Mouse (Mus musculus) embryonic facial prominence, embryonic 10.5 days (tissue): ENCODE results near the gene Cxcl14. TPM values are rescaled to one million over a fixed set of nuclear protein-coding genes. Genes with fewer than 3 reads are reported as not detected.

Experiments
- DNase-seq: peaks from one replicate; pipeline ENCODE4 v3.0.0-alpha.2; 2017; ENCODE audit warnings: low spot score
- H3K27ac ChIP-seq: fragments of 300-500 bp; sonication (generic); replicated peaks from 2 replicates; pipeline ENCODE4 v1.5.1; 2016; ENCODE audit warnings: mild to moderate bottlenecking
- H3K27me3 ChIP-seq: fragments of 300-500 bp; sonication (generic); replicated peaks from 2 replicates; pipeline ENCODE4 v1.6.1; 2016; ENCODE audit warnings: low read depth, mild to moderate bottlenecking; ENCODE audit not compliant: poor library complexity, severe bottlenecking
- H3K36me3 ChIP-seq: fragments of 300-500 bp; sonication (generic); replicated peaks from 2 replicates; pipeline ENCODE4 v1.6.1; 2016; ENCODE audit warnings: mild to moderate bottlenecking, moderate library complexity
- H3K4me1 ChIP-seq: fragments of 300-500 bp; sonication (generic); 2 replicates; pipeline ENCODE4 v1.6.1; 2016
- H3K4me3 ChIP-seq: fragments of 300-500 bp; sonication (generic); 2 replicates; pipeline ENCODE4 v1.5.1; 2016; ENCODE audit warnings: mild to moderate bottlenecking, moderate library complexity
- H3K9me3 ChIP-seq: fragments of 300-500 bp; sonication (generic); 2 replicates; pipeline ENCODE4 v1.6.1; 2016; ENCODE audit warnings: mild to moderate bottlenecking
- WGBS: fragments of 180-500 bp; shearing (Covaris S2); methylation state at CpG from one replicate; pipeline ENCODE4 v1.1.7; 2016; 5-methylcytosine and 5-hydroxymethylcytosine counted together
- polyA plus RNA-seq: library from polyadenylated mRNA; unstranded; fragments of >200 nt; fragmentation: Nextera tagmentation; extraction: Ambion mirVana; gene quantifications from 2 replicates; pipeline ENCODE4 v1.2.1, GENCODE M21; 2016

Cxcl14 gene
- polyA plus RNA-seq, 1 experiment from 2014 or later: 40.2 TPM

GRCm38 (mm10) chr13:56240012-56240770, 56.2 kb downstream of the Cxcl14 start:
- Histone ChIP-seq H3K4me1 (peaks cover 15% of the 10 kb centered on the region), H3K4me3 (no peak overlapping the region), H3K27me3 (peaks cover 72% of the 10 kb centered on the region), H3K36me3 (no peaks in the 10 kb centered on the region), H3K27ac (no peak overlapping the region), H3K9me3 (0 out of 2 replicates have a peak, but pooled peaks cover 4% of the 10 kb centered on the region)
- DNase-seq: no peak
- WGBS: 57% methylated on average over 16 of the region's 16 CpGs

Other genes starting within 250 kb of the Cxcl14 start
- 478 and 497 TPM in 2 replicates for gene H2afy, start 160.2 kb downstream of the Cxcl14 start, polyA plus RNA-seq
- gene Tifab, start 117.7 kb downstream of the Cxcl14 start, polyA plus RNA-seq: 1.3 and 1.5 TPM in 2 replicates
- gene Neurog1, start 44.4 kb downstream of the Cxcl14 start, polyA plus RNA-seq: 11.2 and 15.5 TPM in 2 replicates
- gene Gm3045, start 130.0 kb upstream of the Cxcl14 start, polyA plus RNA-seq: not detected in 2 replicates
- gene Slc25a48, start 141.8 kb upstream of the Cxcl14 start, polyA plus RNA-seq: not detected in 2 replicates
- gene Il9, start 185.7 kb upstream of the Cxcl14 start, polyA plus RNA-seq: not detected in 2 replicates
- gene Fbxl21, start 225.9 kb upstream of the Cxcl14 start, polyA plus RNA-seq: 1.3 TPM in 2 replicates